Mouse (Mus musculus): ENCODE results near the gene 4932438A13Rik. TPM values are rescaled to one million over a fixed set of nuclear protein-coding genes. Genes with fewer than 3 reads are reported as not detected.

4932438A13Rik gene
- polyA plus RNA-seq, 1 experiment from 2014 or later: 54.4 TPM

GRCm38 (mm10) chr3:36840650-36841555 is 22.0 kb upstream of the 4932438A13Rik start:
- ATAC-seq (ENCODE audit: low FRiP score, low read depth): peak; percentile 87
- Histone ChIP-seq H3K4me1 (0 out of 2 replicates have a peak, but pooled peaks cover 2% of the 10 kb centered on the region), H3K27me3 (no peaks in the 10 kb centered on the region; the same call in 1 of the 2 replicates), H3K36me3 (no peaks in the 10 kb centered on the region), H3K4me2 (replicated peaks) (peak overlapping the region; percentile 37), H3K27ac (replicated peaks) (no peak overlapping the region), H3K9ac (replicated peaks) (no peak overlapping the region), H3K4me3 (no peak overlapping the region), H3K9me3 (0 out of 2 replicates have a peak, but pooled peaks cover 2% of the 10 kb centered on the region)
- WGBS: 29% methylated on average over 12 of the region's 12 CpGs

- no peaks in the 10 kb centered on the region for H3K9me3 ChIP-seq
- no peaks in the 10 kb centered on the region for H3K27me3 ChIP-seq
- no peak overlapping the region for H3K4me3 ChIP-seq
- H3K4me2 ChIP-seq (replicated peaks): no peak overlapping the region
- no peak overlapping the region for H3K27ac ChIP-seq (replicated peaks)
- no peak overlapping the region for H3K9ac ChIP-seq (replicated peaks)
- no peak for ATAC-seq (ENCODE audit: low FRiP score, low read depth)
- 70% methylated on average over 10 of the region's 10 CpGs for WGBS
- H3K4me1 ChIP-seq: no peaks in the 10 kb centered on the region
- no peaks in the 10 kb centered on the region for H3K36me3 ChIP-seq
These were observed 9.0 kb upstream of the 4932438A13Rik start for GRCm38 (mm10) chr3:36853733-36854440.

- Histone ChIP-seq H3K4me2 (replicated peaks) (no peak overlapping the region), H3K9ac (replicated peaks) (no peak overlapping the region), H3K27ac (replicated peaks) (no peak overlapping the region), H3K4me1 (peaks cover 5% of the 10 kb centered on the region), H3K36me3 (peaks cover 10% of the 10 kb centered on the region), H3K9me3 (no peaks in the 10 kb centered on the region), H3K4me3 (no peak overlapping the region), H3K27me3 (no peaks in the 10 kb centered on the region)
- ATAC-seq (ENCODE audit: low FRiP score, low read depth): no peak
- 90% methylated on average over 3 of the region's 3 CpGs for WGBS
These were observed 1.2 kb upstream of the 4932438A13Rik start for GRCm38 (mm10) chr3:36861411-36862410.

- no peaks in the 10 kb centered on the region for H3K27me3 ChIP-seq
- WGBS: 7% methylated on average over 12 of the region's 23 CpGs
- H3K27ac ChIP-seq (replicated peaks): peak overlapping the region; percentile 52
- peak overlapping the region; percentile 55 for H3K4me3 ChIP-seq
- H3K4me1 ChIP-seq: peaks cover 5% of the 10 kb centered on the region
- no peaks in the 10 kb centered on the region for H3K9me3 ChIP-seq
- peaks cover 10% of the 10 kb centered on the region for H3K36me3 ChIP-seq
- peak; percentile 62 for ATAC-seq (ENCODE audit: low FRiP score, low read depth)
- peak overlapping the region; percentile 74 for H3K4me2 ChIP-seq (replicated peaks)
- H3K9ac ChIP-seq (replicated peaks): peak overlapping the region; percentile 70
These were observed 523 bp downstream of the 4932438A13Rik start for GRCm38 (mm10) chr3:36863427-36863826.

- Histone ChIP-seq H3K27ac (replicated peaks) (no peak overlapping the region), H3K27me3 (no peaks in the 10 kb centered on the region), H3K4me2 (replicated peaks) (peak overlapping the region; percentile 74), H3K4me1 (peaks cover 5% of the 10 kb centered on the region), H3K36me3 (peaks cover 10% of the 10 kb centered on the region), H3K4me3 (peak overlapping the region; percentile 55), H3K9ac (replicated peaks) (peak overlapping the region; percentile 70), H3K9me3 (no peaks in the 10 kb centered on the region)
- WGBS: 78% methylated on average over 4 of the region's 4 CpGs
- no peak for ATAC-seq (ENCODE audit: low FRiP score, low read depth)
These were observed 977 bp downstream of the 4932438A13Rik start for GRCm38 (mm10) chr3:36863881-36864280.

GRCm38 (mm10) chr3:36864466-36864865 is 1.6 kb downstream of the 4932438A13Rik start:
- H3K4me3 ChIP-seq: no peak overlapping the region
- 99% methylated on average over 4 of the region's 4 CpGs for WGBS
- no peak overlapping the region for H3K4me2 ChIP-seq (replicated peaks)
- no peak overlapping the region for H3K27ac ChIP-seq (replicated peaks)
- H3K9ac ChIP-seq (replicated peaks): no peak overlapping the region
- H3K27me3 ChIP-seq: no peaks in the 10 kb centered on the region
- ATAC-seq (ENCODE audit: low FRiP score, low read depth): no peak
- H3K9me3 ChIP-seq: no peaks in the 10 kb centered on the region
- H3K36me3 ChIP-seq: peaks cover 10% of the 10 kb centered on the region
- H3K4me1 ChIP-seq: peaks cover 5% of the 10 kb centered on the region

- H3K9me3 ChIP-seq: no peaks in the 10 kb centered on the region
- no peak overlapping the region for H3K9ac ChIP-seq (replicated peaks)
- WGBS: 97% methylated on average over 3 of the region's 3 CpGs
These were observed 42.5 kb downstream of the 4932438A13Rik start for GRCm38 (mm10) chr3:36905372-36905771.

GRCm38 (mm10) chr3:36917832-36918231 is 54.9 kb downstream of the 4932438A13Rik start:
- Histone ChIP-seq H3K27me3 (no peaks in the 10 kb centered on the region), H3K9me3 (no peaks in the 10 kb centered on the region), H3K4me3 (no peak overlapping the region), H3K4me2 (replicated peaks) (no peak overlapping the region), H3K4me1 (no peaks in the 10 kb centered on the region), H3K27ac (replicated peaks) (no peak overlapping the region), H3K36me3 (0 out of 2 replicates have a peak, but pooled peaks cover 10% of the 10 kb centered on the region), H3K9ac (replicated peaks) (no peak overlapping the region)
- no peak for ATAC-seq (ENCODE audit: low FRiP score, low read depth)
- WGBS: 88% methylated on average over 2 of the region's 2 CpGs

More at GRCm38 (mm10) chr3:36905372-36905771, 42.5 kb downstream of the 4932438A13Rik start:
- H3K27me3 ChIP-seq: no peaks in the 10 kb centered on the region
- H3K4me3 ChIP-seq: no peak overlapping the region
- no peaks in the 10 kb centered on the region for H3K4me1 ChIP-seq
- H3K27ac ChIP-seq (replicated peaks): no peak overlapping the region
- H3K4me2 ChIP-seq (replicated peaks): no peak overlapping the region
- ATAC-seq (ENCODE audit: low FRiP score, low read depth): no peak
- H3K36me3 ChIP-seq: peaks cover 14% of the 10 kb centered on the region

- WGBS: 95% methylated on average over 4 of the region's 4 CpGs
- Histone ChIP-seq H3K4me1 (no peaks in the 10 kb centered on the region), H3K36me3 (0 out of 2 replicates have a peak, but pooled peaks cover 10% of the 10 kb centered on the region), H3K27ac (replicated peaks) (no peak overlapping the region), H3K4me3 (no peak overlapping the region), H3K4me2 (replicated peaks) (no peak overlapping the region), H3K9me3 (no peaks in the 10 kb centered on the region), H3K9ac (replicated peaks) (no peak overlapping the region), H3K27me3 (no peaks in the 10 kb centered on the region)
- no peak for ATAC-seq (ENCODE audit: low FRiP score, low read depth)
These were observed 55.4 kb downstream of the 4932438A13Rik start for GRCm38 (mm10) chr3:36918322-36918721.

GRCm38 (mm10) chr3:36941572-36941971 is 78.7 kb downstream of the 4932438A13Rik start:
- Histone ChIP-seq H3K27ac (replicated peaks) (no peak overlapping the region), H3K27me3 (no peaks in the 10 kb centered on the region), H3K4me1 (peaks cover 3% of the 10 kb centered on the region; the same call in 1 of the 2 replicates), H3K4me2 (replicated peaks) (no peak overlapping the region), H3K36me3 (no peaks in the 10 kb centered on the region), H3K9me3 (no peaks in the 10 kb centered on the region), H3K4me3 (no peak overlapping the region), H3K9ac (replicated peaks) (no peak overlapping the region)
- no peak for ATAC-seq (ENCODE audit: low FRiP score, low read depth)
- 20% methylated on average over 5 of the region's 5 CpGs for WGBS

- no peaks in the 10 kb centered on the region for H3K36me3 ChIP-seq
- no peak overlapping the region for H3K27ac ChIP-seq (replicated peaks)
- no peaks in the 10 kb centered on the region for H3K9me3 ChIP-seq
- 88% methylated on average over 6 of the region's 6 CpGs for WGBS
- no peak overlapping the region for H3K4me2 ChIP-seq (replicated peaks)
- H3K4me3 ChIP-seq: no peak overlapping the region
- no peak overlapping the region for H3K9ac ChIP-seq (replicated peaks)
- ATAC-seq (ENCODE audit: low FRiP score, low read depth): no peak
- no peaks in the 10 kb centered on the region for H3K27me3 ChIP-seq
- H3K4me1 ChIP-seq: peaks cover 3% of the 10 kb centered on the region; the same call in 1 of the 2 replicates
These were observed 79.2 kb downstream of the 4932438A13Rik start for GRCm38 (mm10) chr3:36942108-36942507.

Measured in midbrain, embryonic 12.5 days (tissue).